Mouse (Mus musculus) heart, postnatal 10 days (tissue): ENCODE measurements at regions not wholly inside any gene's neighbourhood (a gene's known extent, or its start where the extent isn't known, plus 50 kb on each side); places are given as distances from the start of the nearest gene placed in this dataset.

Experiments
- DNase-seq, 2 experiments: peaks; one replicate each; pipeline ENCODE4 v3.0.0; 2021
- intact Hi-C: fragments of 180-260 bp; cut with DNase I; formaldehyde crosslinking; loops from one replicate; pipeline ENCODE4 v1.15.1; 2025

- intact Hi-C loops, result loop anchor here (5.0 kb wide), 1 partner anchor 879 kb away; no protein-coding TSS in a partner anchor
- DNase-seq, result no peak
These were observed 1177.6 kb downstream of the Pcdh17 start for GRCm38 (mm10) chr14:85620931-85621330.
